In genomic region chr17:83861444-83862133, GRCm38 (mm10) we compare ENCODE assay signal across 8 mouse cellular contexts. TPM values are rescaled to one million over a fixed set of nuclear protein-coding genes. Genes with fewer than 3 reads are reported as not detected.
DNase-seq lines count a peak whose midpoint lies in the region; ATAC-seq and TF ChIP-seq lines count a peak whose summit lies in the region.

No protein-coding gene starts in this region.

- TF ChIP-seq POLR2A in MEL (IDR thresholded peaks at IDR 0.05; ENCODE audit: control insufficient read depth in 1 of 2, insufficient read depth in 1 of 2, low read depth in 1 of 2, low read length in 2 of 2, poor library complexity in 1 of 2): peak; percentile 47 to 49; a peak in 2 of 4 replicates
- TF ChIP-seq POLR2A in cerebellum, adult 2 months (IDR thresholded peaks at IDR 0.05; ENCODE audit: borderline replicate concordance, insufficient read depth, low read length): peak; percentile 33; the same call in 1 of the 2 replicates

- peaks cover 12 to 22% of the 10 kb centered on the region in 2 experiments for H3K4me1 ChIP-seq in MEL (ENCODE audit: control insufficient read depth in 1 of 2, insufficient read depth in 2 of 2, low read length in 2 of 2)
- H3K4me1 ChIP-seq in cerebellum, adult 2 months (ENCODE audit: control insufficient read depth, insufficient read depth, low read length): no peaks in the 10 kb centered on the region
- H3K4me1 ChIP-seq in hindbrain, embryonic 10.5 days (replicated peaks): peaks cover 13% of the 10 kb centered on the region; the same call in 1 of the 2 replicates
- no peaks in the 10 kb centered on the region for H3K4me1 ChIP-seq in lung, postnatal 0 days (ENCODE audit: insufficient read depth, low read depth, low read length)

- peak; percentile 95 for ATAC-seq in lung, postnatal 0 days

- peak; percentile 96 for DNase-seq in MEL (ENCODE audit: low read depth, low spot score)
- peak; percentile 95 to 100 for DNase-seq in cerebellum, adult 2 months
- peak; percentile 97 for DNase-seq in forelimb bud, embryonic 11.5 days (ENCODE audit: low read depth, low spot score)
- DNase-seq in hindbrain, embryonic 10.5 days (ENCODE audit: low spot score): peak; percentile 98
- DNase-seq in layer of hippocampus, adult 9-11 months: peak; percentile 96
- peak; percentile 89 for DNase-seq in lung, postnatal 0 days (ENCODE audit: low spot score)
- peak; percentile 98 for DNase-seq in ovary, postnatal 14 days (ENCODE audit: low spot score)
- DNase-seq in thymus, postnatal 14 days: peak; percentile 97

- TF ChIP-seq CTCF in MEL (IDR thresholded peaks at IDR 0.05 in 2 of 3, conservative IDR thresholded peaks at IDR 0.05 in 1 of 3; ENCODE audit: control insufficient read depth in 1 of 3, insufficient read depth in 1 of 3, low read depth in 2 of 3, low read length in 3 of 3, poor library complexity in 1 of 3, severe bottlenecking in 1 of 3): 0 out of 6 replicates have a peak, but pooled peaks of 1 of the 3 experiments have one; percentile 3
- TF ChIP-seq CTCF in cerebellum, adult 2 months (IDR thresholded peaks at IDR 0.05; ENCODE audit: borderline replicate concordance, insufficient read depth, low read depth, low read length): no peak
- no peak for TF ChIP-seq CTCF in lung, postnatal 0 days (IDR thresholded peaks at IDR 0.05)

- peaks cover 2% of the 10 kb centered on the region; the same call in 1 of the 2 replicates for H3K79me2 ChIP-seq in MEL (ENCODE audit: control insufficient read depth, insufficient read depth, low read length, poor library complexity)

- H3K36me3 ChIP-seq in MEL (ENCODE audit: control insufficient read depth in 1 of 2, insufficient read depth in 2 of 2, low read length in 2 of 2): peaks cover 0 to 23% of the 10 kb centered on the region in 2 experiments; a peak in 2 of 4 replicates
- no peaks in the 10 kb centered on the region for H3K36me3 ChIP-seq in hindbrain, embryonic 10.5 days
- H3K36me3 ChIP-seq in lung, postnatal 0 days (ENCODE audit: insufficient read depth, low read length): no peaks in the 10 kb centered on the region

- H3K27ac ChIP-seq in MEL (ENCODE audit: control insufficient read depth, low read depth, low read length): peak overlapping the region; percentile 73
- peak overlapping the region; percentile 96 for H3K27ac ChIP-seq in cerebellum, adult 2 months (ENCODE audit: insufficient read depth, low read length)
- H3K27ac ChIP-seq in hindbrain, embryonic 10.5 days: peak overlapping the region; percentile 94
- peak overlapping the region; percentile 86 for H3K27ac ChIP-seq in lung, postnatal 0 days (ENCODE audit: low read length)

- no peak for TF ChIP-seq RAD21 in MEL (IDR thresholded peaks at IDR 0.05; ENCODE audit: low read depth, low read length)

- peak overlapping the region; percentile 97 for H3K9ac ChIP-seq in MEL (ENCODE audit: control insufficient read depth, low read depth, low read length, poor library complexity, severe bottlenecking)
- H3K9ac ChIP-seq in lung, postnatal 0 days (replicated peaks; ENCODE audit: low read depth): peak overlapping the region; percentile 72

- no peaks in the 10 kb centered on the region for H3K9me3 ChIP-seq in MEL (replicated peaks; ENCODE audit: insufficient read depth, low read length)
- no peaks in the 10 kb centered on the region for H3K9me3 ChIP-seq in hindbrain, embryonic 10.5 days
- H3K9me3 ChIP-seq in lung, postnatal 0 days (ENCODE audit: low read length): no peaks in the 10 kb centered on the region

- no peaks in the 10 kb centered on the region for H3K27me3 ChIP-seq in MEL (ENCODE audit: control insufficient read depth in 1 of 2, insufficient read depth in 2 of 2, low read length in 2 of 2)
- no peaks in the 10 kb centered on the region for H3K27me3 ChIP-seq in cerebellum, adult 2 months (ENCODE audit: control insufficient read depth, insufficient read depth, low read length)
- peaks cover 17% of the 10 kb centered on the region for H3K27me3 ChIP-seq in hindbrain, embryonic 10.5 days (ENCODE audit: insufficient read depth, poor library complexity, severe bottlenecking)
- no peaks in the 10 kb centered on the region for H3K27me3 ChIP-seq in lung, postnatal 0 days (replicated peaks; ENCODE audit: insufficient read depth, low read length)

- peak overlapping the region; percentile 79 to 97 for H3K4me3 ChIP-seq in MEL (ENCODE audit: control insufficient read depth in 1 of 2, insufficient read depth in 1 of 2, low read depth in 2 of 2, low read length in 2 of 2)
- H3K4me3 ChIP-seq in cerebellum, adult 2 months (replicated peaks; ENCODE audit: insufficient read depth, low read depth, low read length): peak overlapping the region; percentile 86
- peak overlapping the region; percentile 79 for H3K4me3 ChIP-seq in hindbrain, embryonic 10.5 days
- peak overlapping the region; percentile 75 for H3K4me3 ChIP-seq in lung, postnatal 0 days (ENCODE audit: low read depth, low read length)

- peak overlapping the region; percentile 78 for H3K4me2 ChIP-seq in lung, postnatal 0 days (replicated peaks; ENCODE audit: low read depth, low read length)

- TF ChIP-seq EP300 in MEL (IDR thresholded peaks at IDR 0.05; ENCODE audit: low read depth in 1 of 2, low read length in 2 of 2): no peak
- no peak for TF ChIP-seq EP300 in lung, postnatal 0 days (IDR thresholded peaks at IDR 0.05)

- under 1% methylated on average over 62 of the region's 62 CpGs for WGBS in cerebellum, adult 2 months
- under 1% methylated on average over 62 of the region's 62 CpGs for WGBS in hindbrain, embryonic 10.5 days
- under 1% methylated on average over 62 of the region's 62 CpGs for WGBS in lung, postnatal 0 days

TF ChIP-seq in MEL, 35 proteins besides CTCF, POLR2A, EP300 and RAD21 (continues in another document):
- TF ChIP-seq SIN3A (IDR thresholded peaks at IDR 0.05; ENCODE audit: low read length) (peak; percentile 49; the same call in 1 of the 2 replicates), TAL1 (IDR thresholded peaks at IDR 0.05; ENCODE audit: low read length) (no peak), GABPA (IDR thresholded peaks at IDR 0.05; ENCODE audit: low read depth, low read length) (no peak), MYB (IDR thresholded peaks at IDR 0.05; ENCODE audit: low read depth, low read length) (no peak), USF1 (IDR thresholded peaks at IDR 0.05; ENCODE audit: low read depth, low read length) (no peak), CHD2 (IDR thresholded peaks at IDR 0.05; ENCODE audit: low read length) (no peak), MXI1 (IDR thresholded peaks at IDR 0.05; ENCODE audit: low read depth, low read length) (peak; percentile 53), USF2 (IDR thresholded peaks at IDR 0.05; ENCODE audit: borderline replicate concordance in 1 of 2, insufficient read depth in 1 of 2, low read depth in 1 of 2, low read length in 2 of 2) (no peak), RCOR1 (IDR thresholded peaks at IDR 0.05; ENCODE audit: low read depth, low read length) (no peak), MAZ (IDR thresholded peaks at IDR 0.05; ENCODE audit: low read depth, low read length) (no peak), NRF1 (IDR thresholded peaks at IDR 0.05; ENCODE audit: insufficient read depth, low read depth, low read length, poor library complexity, severe bottlenecking) (peak; percentile 89), ELF1 (IDR thresholded peaks at IDR 0.05; ENCODE audit: low read depth, low read length) (peak; percentile 87), MYC (IDR thresholded peaks at IDR 0.05; ENCODE audit: low read depth, low read length) (0 out of 2 replicates have a peak, but pooled peaks have one; percentile 18), TBP (IDR thresholded peaks at IDR 0.05; ENCODE audit: low read depth, low read length) (peak; percentile 99), GATA1 (IDR thresholded peaks at IDR 0.05; ENCODE audit: low read depth, low read length) (0 out of 2 replicates have a peak, but pooled peaks have one; percentile 20), ZNF384 (IDR thresholded peaks at IDR 0.05; ENCODE audit: low read depth, low read length) (no peak), POLR2AphosphoS2 (IDR thresholded peaks at IDR 0.05; ENCODE audit: low read length) (no peak), ETS1 (IDR thresholded peaks at IDR 0.05; ENCODE audit: low read depth, low read length) (peak; percentile 8; the same call in 1 of the 2 replicates), MEF2A (IDR thresholded peaks at IDR 0.05; ENCODE audit: extremely low read depth, insufficient replicate concordance, low read depth, low read length, poor library complexity, severe bottlenecking) (no peak), ZMIZ1 (IDR thresholded peaks at IDR 0.05; ENCODE audit: low read depth, low read length) (no peak), ZKSCAN1 (IDR thresholded peaks at IDR 0.05; ENCODE audit: low read depth, low read length) (no peak), MAFK (IDR thresholded peaks at IDR 0.05; ENCODE audit: borderline replicate concordance, low read depth, low read length) (peak; percentile 99), KAT2A (conservative IDR thresholded peaks at IDR 0.05; ENCODE audit: low read depth, low read length) (no peak; the same call in 1 of the 2 replicates), E2F4 (IDR thresholded peaks at IDR 0.05; ENCODE audit: borderline replicate concordance, low read depth, low read length) (peak; percentile 75), TCF12 (IDR thresholded peaks at IDR 0.05; ENCODE audit: low read depth, low read length) (peak; percentile 27; the same call in 1 of the 2 replicates), POLR2AphosphoS5 (IDR thresholded peaks at IDR 0.05; ENCODE audit: borderline replicate concordance, low read depth, low read length) (no peak), JUND (IDR thresholded peaks at IDR 0.05; ENCODE audit: low read depth, low read length) (no peak), UBTF (IDR thresholded peaks at IDR 0.05; ENCODE audit: borderline replicate concordance, insufficient read depth, low read depth, low read length) (peak; percentile 83; the same call in 1 of the 2 replicates), MAX (IDR thresholded peaks at IDR 0.05; ENCODE audit: low read length) (no peak), CHD1 (IDR thresholded peaks at IDR 0.05; ENCODE audit: low read depth, low read length) (no peak), HCFC1 (IDR thresholded peaks at IDR 0.05; ENCODE audit: low read depth, low read length) (0 out of 2 replicates have a peak, but pooled peaks have one; percentile 45), BHLHE40 (IDR thresholded peaks at IDR 0.05; ENCODE audit: borderline replicate concordance, low read depth, low read length) (no peak), ZC3H11A (IDR thresholded peaks at IDR 0.05; ENCODE audit: low read depth, low read length) (no peak)

RNA-seq across cellular contexts. Expression of gene Haao, which starts 13.8 kb away (rescaled TPM):
- 1.2 and 1.5 TPM in 2 replicates for total RNA-seq in MEL (2012; rRNA removed)
- polyA plus RNA-seq in MEL (2012; ENCODE audit: insufficient read depth in 1 of 2, insufficient read length in 2 of 2, low read depth in 1 of 2, low replicate concordance in 2 of 2, missing spikeins in 1 of 2): 1 to 10 TPM in 1 of 2 experiments, not detected in 1; 2.8 TPM
- 0.51 and 0.75 TPM in 2 replicates for polyA plus RNA-seq in cerebellum, adult 2 months (2012; rRNA removed)
- 0.41 and 0.54 TPM in 2 replicates for polyA plus RNA-seq in hindbrain, embryonic 10.5 days (2016; fragmentation: Nextera tagmentation; extraction: Ambion mirVana)
- polyA plus RNA-seq in lung, postnatal 0 days (2015; fragmentation: Nextera tagmentation; extraction: Ambion mirVana): 1.1 and 1.6 TPM in 2 replicates

Comparison
In these comparisons a context has a peak if more than half of its experiments do, and no peak if none do; other contexts are left out.
1. Peak in every context shown above with its lines: DNase-seq, ATAC-seq, H3K4me3 ChIP-seq and H3K27ac ChIP-seq.